Mouse (Mus musculus) bone marrow macrophage, adult 2 months (primary cell): ENCODE results near the gene Fuca1. TPM values are rescaled to one million over a fixed set of nuclear protein-coding genes. Genes with fewer than 3 reads are reported as not detected.

Source experiments
- H3K27ac ChIP-seq: 2 replicates; pipeline ENCODE4 v1.5.1; 2012; ENCODE audit warnings: low read depth, low read length; ENCODE audit not compliant: insufficient read depth
- H3K4me1 ChIP-seq: 2 replicates; pipeline ENCODE4 v1.6.1; 2012; ENCODE audit warnings: low read length; ENCODE audit not compliant: control insufficient read depth, insufficient read depth
- H3K4me3 ChIP-seq: 2 replicates; pipeline ENCODE4 v1.5.1; 2012; ENCODE audit warnings: mild to moderate bottlenecking, low read length, moderate library complexity; ENCODE audit not compliant: insufficient read depth
- CTCF ChIP-seq: IDR thresholded peaks from 2 replicates; pipeline ENCODE4 v1.5.1; 2012; ENCODE audit warnings: low read depth, mild to moderate bottlenecking, low read length, moderate library complexity
- POLR2A ChIP-seq: IDR thresholded peaks from 2 replicates; pipeline ENCODE4 v1.6.1; 2012; ENCODE audit warnings: mild to moderate bottlenecking, low read depth, low read length, borderline replicate concordance
- polyA plus RNA-seq: library from polyadenylated mRNA; stranded (reverse); fragments of >200 nt; gene quantifications from 2 replicates; pipeline ENCODE4 v1.2.4, GENCODE M21; 2012; ENCODE audit not compliant: missing spikeins, insufficient read depth, insufficient read length

The Fuca1 gene
- polyA plus RNA-seq, 1 experiment = 418 TPM

DNA sequence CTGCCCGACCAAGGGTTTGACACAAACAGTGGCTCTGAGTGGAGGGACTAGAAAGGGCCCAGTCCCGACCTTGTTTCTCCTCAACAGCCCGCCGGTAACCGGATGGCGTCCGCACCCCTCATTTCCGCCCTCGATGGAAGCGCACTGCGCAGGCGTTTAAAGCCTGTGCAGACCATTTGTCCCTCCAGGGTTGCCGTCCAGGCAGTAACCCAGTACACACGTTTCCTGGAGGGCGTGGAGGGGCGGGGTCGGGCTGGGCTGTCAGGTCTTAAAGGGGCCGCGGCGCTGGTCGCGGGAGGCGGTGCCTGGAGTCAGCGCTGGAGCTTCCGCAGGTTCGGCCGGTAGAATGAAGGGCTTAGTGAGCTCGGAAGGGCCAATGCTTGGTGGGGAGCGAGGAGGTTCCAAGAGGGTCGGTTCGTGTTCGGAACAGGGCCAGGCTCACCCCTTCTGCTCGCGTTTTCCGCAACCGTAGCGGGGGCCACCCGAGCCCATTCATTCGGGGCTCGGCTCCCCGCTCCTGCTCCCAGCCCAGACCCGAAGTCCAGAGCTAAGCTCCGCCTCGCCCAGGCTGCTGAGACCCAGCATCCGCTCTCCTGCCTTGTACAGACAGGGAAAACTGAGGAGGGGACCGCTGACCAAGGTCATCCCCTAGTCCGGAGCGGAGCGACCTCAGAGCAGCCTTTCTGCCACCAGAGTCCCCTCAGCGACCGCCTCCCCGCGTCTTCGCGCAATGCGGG, 43.1 kb downstream of the Fuca1 start, which contains the start of gene Gale:
Gale (plus strand) TSS at position 271 of the 737 bp plus-strand sequence.
- Histone ChIP-seq H3K4me1 (peaks cover 9% of the 10 kb centered on the region), H3K27ac (peak within 1 kb of the TSS; percentile 71), H3K4me3 (peak within 1 kb of the TSS; percentile 75)
- TF ChIP-seq POLR2A (no peak), CTCF (no peak)

DNA sequence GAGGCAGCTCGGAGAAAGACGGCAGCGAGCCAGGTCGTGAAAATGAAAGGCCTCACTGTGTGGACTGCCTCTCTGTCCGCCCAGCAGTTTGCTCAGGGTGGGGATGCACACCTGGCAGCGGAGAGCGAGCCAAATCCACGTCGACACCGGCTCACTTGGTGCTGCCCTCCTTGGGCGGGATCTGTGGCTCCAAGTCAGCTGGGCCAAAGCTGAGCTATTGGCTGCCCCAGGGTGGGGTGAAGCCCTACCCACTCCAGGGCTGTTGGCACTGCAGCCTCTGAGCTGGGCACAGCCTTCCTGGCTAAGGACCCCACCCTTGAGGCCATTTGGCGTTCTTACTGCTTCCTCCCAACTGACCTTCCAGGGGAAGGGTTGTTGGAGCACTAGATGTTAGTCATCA, 43.9 kb downstream of the Fuca1 start:
- Histone ChIP-seq H3K4me3 (peak overlapping the region; percentile 75), H3K27ac (peak overlapping the region; percentile 38), H3K4me1 (peaks cover 9% of the 10 kb centered on the region)
- no peak for TF ChIP-seq CTCF
- TF ChIP-seq POLR2A = no peak

DNA sequence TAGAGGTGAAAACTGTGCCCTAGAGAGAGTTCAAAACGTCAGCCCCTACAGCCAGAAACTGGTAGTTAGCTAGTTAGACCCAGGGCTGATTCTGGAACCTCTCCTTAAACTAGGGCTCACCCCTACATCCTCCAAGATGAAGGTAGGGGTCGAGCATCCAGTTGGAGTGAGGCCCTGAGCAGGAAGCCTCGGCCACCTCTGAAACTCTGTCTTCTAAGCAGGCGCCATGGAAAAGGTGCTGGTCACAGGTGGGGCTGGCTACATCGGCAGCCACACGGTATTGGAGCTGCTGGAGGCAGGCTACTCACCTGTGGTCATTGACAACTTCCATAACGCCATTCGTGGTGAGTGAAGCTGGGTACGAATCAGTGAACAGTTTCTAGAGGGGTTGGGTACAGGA, 44.6 kb downstream of the Fuca1 start:
- Histone ChIP-seq H3K4me1 (peaks cover 9% of the 10 kb centered on the region), H3K27ac (peak overlapping the region; percentile 38), H3K4me3 (peak overlapping the region; percentile 75; the same call in 1 of the 2 replicates)
- TF ChIP-seq CTCF (no peak), POLR2A (no peak)

DNA sequence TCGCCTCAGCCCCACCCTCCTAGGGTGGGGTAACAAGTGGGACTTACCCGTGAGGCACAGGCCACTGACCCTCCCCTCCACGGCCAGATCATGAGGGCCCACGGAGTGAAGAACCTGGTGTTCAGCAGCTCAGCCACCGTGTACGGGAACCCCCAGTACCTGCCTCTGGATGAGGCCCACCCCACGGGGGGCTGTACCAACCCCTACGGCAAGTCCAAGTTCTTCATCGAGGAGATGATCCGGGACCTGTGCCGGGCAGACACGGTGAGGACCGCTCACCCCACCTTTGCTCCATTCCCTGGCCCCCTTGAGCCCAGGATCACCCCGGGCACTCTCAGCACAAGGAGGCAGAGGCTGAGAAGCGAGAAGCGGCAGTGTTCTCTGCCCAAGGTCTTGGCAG, 45.7 kb downstream of the Fuca1 start:
- Histone ChIP-seq H3K4me1 (peaks cover 10% of the 10 kb centered on the region), H3K27ac (no peak overlapping the region), H3K4me3 (no peak overlapping the region)
- no peak for TF ChIP-seq CTCF
- TF ChIP-seq POLR2A = no peak

DNA sequence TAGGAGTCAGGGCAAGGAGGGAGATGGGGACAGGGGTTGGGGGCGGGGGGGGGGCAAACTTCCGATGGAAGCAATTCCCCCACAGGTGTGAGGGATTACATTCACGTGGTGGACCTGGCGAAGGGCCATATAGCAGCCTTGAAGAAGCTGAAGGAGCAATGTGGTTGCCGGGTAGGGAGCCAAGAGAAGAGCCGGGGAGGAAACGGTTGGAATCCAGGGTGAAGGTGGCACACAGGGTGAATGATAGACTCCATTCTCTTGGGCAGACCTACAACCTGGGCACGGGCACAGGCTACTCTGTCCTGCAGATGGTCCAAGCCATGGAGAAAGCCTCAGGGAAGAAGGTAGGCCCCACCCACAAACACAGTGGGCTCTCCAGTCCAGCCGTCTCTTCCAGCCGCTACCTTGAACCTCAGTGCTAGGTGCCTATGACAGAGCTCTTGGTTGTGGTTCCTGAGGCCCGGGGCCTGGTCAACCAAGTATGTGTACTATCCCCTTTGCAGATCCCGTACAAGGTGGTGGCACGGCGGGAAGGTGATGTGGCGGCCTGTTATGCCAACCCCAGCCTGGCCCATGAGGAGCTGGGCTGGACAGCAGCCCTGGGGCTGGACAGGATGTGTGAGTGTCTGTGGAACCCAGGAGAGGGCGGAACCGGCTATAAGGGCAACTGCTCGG, 46.7 kb downstream of the Fuca1 start:
- Histone ChIP-seq H3K4me1 (peaks cover 13% of the 10 kb centered on the region), H3K4me3 (no peak overlapping the region), H3K27ac (no peak overlapping the region)
- TF ChIP-seq POLR2A (no peak), CTCF (no peak)

DNA sequence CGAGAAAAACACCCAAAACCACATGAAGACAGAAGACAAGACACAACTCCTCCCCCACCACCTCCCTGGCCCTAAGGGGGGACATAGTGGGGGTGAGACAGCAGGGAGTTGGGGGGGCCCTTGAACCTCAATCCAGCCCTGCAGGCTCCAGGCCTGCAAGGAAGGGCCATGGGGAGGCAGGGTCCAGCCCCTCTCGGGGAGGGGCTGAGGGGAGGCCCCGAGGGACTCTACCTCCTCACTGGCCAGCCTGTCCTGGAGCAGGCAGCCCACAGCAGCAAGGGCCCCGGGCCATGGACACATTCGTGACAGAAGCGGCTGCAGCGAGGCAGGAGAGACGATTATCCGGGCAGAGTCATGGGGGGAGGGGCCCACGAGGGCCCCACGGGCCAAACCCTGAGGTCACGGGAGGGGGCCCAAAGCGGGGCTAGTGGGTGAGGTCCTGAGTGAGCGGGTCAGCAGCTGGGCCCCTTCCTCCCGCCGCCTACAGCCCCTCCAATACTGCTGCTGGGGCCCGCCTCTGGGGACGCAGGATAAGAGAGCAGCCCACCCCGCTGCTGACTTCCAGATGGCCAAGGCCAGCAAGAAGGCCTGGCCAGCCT, 47.8 kb downstream of the Fuca1 start:
- H3K4me1 ChIP-seq = peaks cover 19% of the 10 kb centered on the region
- TF ChIP-seq POLR2A (no peak), CTCF (no peak)
- H3K27ac ChIP-seq = no peak overlapping the region

DNA sequence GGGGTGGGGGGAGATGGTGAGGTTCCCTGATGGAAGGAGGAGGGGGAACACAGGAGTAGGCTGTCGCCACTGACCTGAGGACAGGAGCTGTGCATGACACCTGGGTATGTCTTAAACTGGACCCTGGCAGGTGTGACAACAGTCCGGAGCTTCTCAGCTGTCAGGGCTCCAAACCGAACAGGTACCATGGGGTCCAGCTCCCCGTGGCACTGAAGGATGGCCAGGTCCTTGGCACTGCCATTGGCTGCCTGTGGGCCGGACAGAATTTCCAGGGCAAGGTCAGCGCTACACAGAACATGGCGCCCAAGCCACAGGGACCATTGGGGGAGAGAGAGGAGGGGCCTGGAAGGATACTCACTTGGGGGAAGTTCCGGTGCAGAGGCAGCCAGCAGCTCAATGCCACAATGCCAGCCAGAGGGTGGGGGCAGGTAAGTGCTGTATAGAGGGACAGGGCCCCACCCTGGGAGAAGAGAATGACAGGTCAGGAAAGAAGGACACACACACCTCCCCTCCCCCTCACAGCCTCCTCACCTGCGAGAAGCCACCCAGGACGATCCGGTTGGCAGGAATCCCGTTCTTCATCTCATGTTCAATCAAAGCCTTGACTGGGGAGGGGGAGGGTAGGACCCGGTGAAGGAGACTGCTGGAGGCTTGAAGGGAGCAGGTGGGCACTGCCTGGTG, 48.7 kb downstream of the Fuca1 start:
- H3K4me3 ChIP-seq = no peak overlapping the region
- no peak overlapping the region for H3K27ac ChIP-seq
- no peak for TF ChIP-seq CTCF
- TF ChIP-seq POLR2A = no peak
- H3K4me1 ChIP-seq = peaks cover 27% of the 10 kb centered on the region

More for the DNA sequence above, 47.8 kb downstream of the Fuca1 start:
- no peak overlapping the region for H3K4me3 ChIP-seq

DNA sequence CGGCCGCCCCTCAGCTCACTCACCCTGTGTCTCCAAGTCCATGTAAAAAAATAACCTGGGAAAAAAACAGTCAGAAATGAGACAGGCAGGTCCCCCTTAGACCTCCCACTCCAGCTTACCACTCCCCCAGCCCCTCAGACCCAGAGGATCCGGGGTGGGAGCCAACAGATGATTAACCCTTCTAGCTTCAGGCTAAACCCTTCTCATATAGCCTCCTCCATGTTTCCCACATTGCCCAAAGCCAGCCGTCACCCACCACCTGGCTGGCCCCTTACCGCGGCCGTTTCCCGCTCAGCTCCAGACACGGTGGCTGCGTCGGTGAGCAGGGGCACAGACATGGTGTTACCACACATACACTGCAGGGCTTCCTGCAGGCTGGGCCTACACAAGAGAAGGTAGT, 50.0 kb downstream of the Fuca1 start:
- peaks cover 24% of the 10 kb centered on the region for H3K4me1 ChIP-seq
- no peak for TF ChIP-seq POLR2A
- no peak for TF ChIP-seq CTCF
- H3K27ac ChIP-seq = no peak overlapping the region
- no peak overlapping the region for H3K4me3 ChIP-seq

DNA sequence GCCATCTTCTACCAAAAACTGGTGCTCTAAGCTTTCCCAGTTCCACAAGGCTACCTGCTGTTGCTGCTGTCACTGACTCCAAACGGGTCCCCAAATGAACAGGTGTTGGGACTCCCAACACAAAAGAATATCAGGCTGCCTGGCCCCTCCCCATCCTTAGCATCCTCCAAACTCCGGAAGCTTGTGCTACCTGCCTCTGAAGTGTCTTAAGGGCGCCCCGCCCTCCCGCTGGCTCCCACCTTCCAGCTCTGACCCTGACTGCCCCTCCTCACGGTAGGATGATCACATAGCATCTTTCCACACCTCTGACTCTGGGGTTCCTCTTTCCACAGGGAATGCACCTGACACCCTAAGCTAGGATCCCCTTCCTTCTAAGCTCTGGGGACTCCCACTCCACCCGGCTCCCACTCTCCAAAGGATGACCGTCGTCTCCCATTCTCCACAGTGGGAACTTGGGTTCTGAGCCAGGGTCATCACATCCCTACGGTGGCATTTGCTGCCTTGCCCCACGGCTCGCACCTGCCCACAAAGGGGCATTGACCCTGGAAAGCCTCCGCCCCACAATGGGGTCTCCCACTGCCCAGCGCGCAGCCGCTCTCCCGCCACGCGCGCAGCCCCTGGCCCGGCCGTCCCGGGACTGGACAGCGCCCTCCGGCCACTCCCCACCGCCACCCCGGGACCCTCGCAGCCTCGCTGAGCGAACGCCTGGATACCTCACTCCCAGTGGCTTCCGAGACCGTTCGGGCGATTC, 51.4 kb downstream of the Fuca1 start:
- no peak for TF ChIP-seq CTCF
- TF ChIP-seq POLR2A = no peak; the same call in 1 of the 2 replicates
- Histone ChIP-seq H3K4me3 (peak overlapping the region; percentile 92), H3K27ac (0 out of 2 replicates have a peak overlapping the region, but pooled peaks have one; percentile 16), H3K4me1 (peaks cover 24% of the 10 kb centered on the region)
